Mouse (Mus musculus) stomach, postnatal 0 days (tissue): ENCODE data around the gene Mfsd5.

Experiments
- CTCF ChIP-seq: IDR thresholded peaks from 2 replicates; pipeline ENCODE4 v1.5.1; 2016; ENCODE audit warnings: antibody characterized with exemption, low read depth, mild to moderate bottlenecking, moderate library complexity
- EP300 ChIP-seq: optimal IDR thresholded peaks from 2 replicates; pipeline ENCODE3; 2016; ENCODE audit warnings: antibody characterized with exemption

DNA sequence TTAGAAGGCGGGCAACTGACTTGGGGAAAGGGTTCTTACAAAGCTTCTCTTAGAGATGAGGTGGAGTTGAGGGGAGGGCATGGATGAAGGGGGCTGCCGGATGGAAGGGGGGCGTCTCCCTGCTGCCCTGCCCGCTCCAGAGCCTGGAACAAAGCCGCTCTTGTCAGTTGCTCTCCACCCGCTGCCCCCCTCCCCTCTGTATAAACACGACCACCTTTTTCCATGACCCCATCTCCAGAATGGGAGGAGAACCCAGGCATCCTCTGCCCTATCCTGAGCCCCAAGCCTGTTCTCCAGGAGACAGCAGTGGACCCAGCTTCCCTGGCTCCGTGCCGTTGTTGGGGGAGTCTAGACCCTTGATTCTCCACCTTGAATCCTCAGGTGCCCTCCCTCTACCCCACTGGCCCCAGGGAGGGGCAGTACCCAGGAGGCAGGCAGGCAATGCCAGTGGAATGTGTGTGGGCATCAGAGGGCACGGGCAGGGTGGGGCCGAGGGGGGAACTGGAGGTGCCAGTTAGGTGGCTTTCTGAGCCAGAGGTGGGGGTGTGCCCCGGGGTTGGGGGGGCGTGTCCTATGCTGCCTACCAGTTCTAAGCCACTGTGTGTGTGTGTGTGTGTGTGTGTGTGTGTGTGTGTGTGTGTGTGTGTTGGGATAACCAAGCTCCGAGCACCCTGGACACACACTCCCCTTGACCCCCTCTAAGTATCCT, 23.6 kb upstream of the Mfsd5 start:
- TF ChIP-seq CTCF (no peak), EP300 (peak; percentile 43)
